Comparison of ENCODE assay signal across 27 mouse cellular contexts in genomic region chr3:9335580-9335979, GRCm38 (mm10).
"Had no signal": no experiment of that assay in that cellular context is flagged by ENCODE, and none has a peak within 500 bp of the region (broad histone marks: within the 10 kb centered on the region; RNA-seq: fewer than 3 reads in every experiment).

No protein-coding gene starts in this region.

- H3K36me3 ChIP-seq: embryonic facial prominence, embryonic 10.5 days; embryonic facial prominence, embryonic 12.5 days; embryonic facial prominence, embryonic 13.5 days; embryonic facial prominence, embryonic 15.5 days; forebrain, embryonic 10.5 days; forebrain, embryonic 12.5 days; forebrain, embryonic 15.5 days had no signal

- ATAC-seq: forebrain, embryonic 13.5 days; forebrain, embryonic 14.5 days had no signal

- H3K27ac ChIP-seq: embryonic facial prominence, embryonic 10.5 days; embryonic facial prominence, embryonic 12.5 days; embryonic facial prominence, embryonic 13.5 days; embryonic facial prominence, embryonic 15.5 days; forebrain, embryonic 10.5 days; forebrain, embryonic 12.5 days; forebrain, embryonic 13.5 days; forebrain, embryonic 15.5 days; gastrocnemius, adult 2 months; heart, adult 2 months had no signal

- H3K9me3 ChIP-seq: embryonic facial prominence, embryonic 10.5 days; embryonic facial prominence, embryonic 12.5 days; embryonic facial prominence, embryonic 13.5 days; embryonic facial prominence, embryonic 15.5 days; forebrain, embryonic 10.5 days; forebrain, embryonic 12.5 days; forebrain, embryonic 13.5 days; forebrain, embryonic 15.5 days had no signal

- H3K4me3 ChIP-seq: erythroblast, embryonic 14.5 days; forebrain, embryonic 12.5 days; forebrain, embryonic 13.5 days; forebrain, embryonic 15.5 days; heart, adult 2 months had no signal

- H3K9ac ChIP-seq: embryonic facial prominence, embryonic 12.5 days; embryonic facial prominence, embryonic 13.5 days; embryonic facial prominence, embryonic 15.5 days; forebrain, embryonic 12.5 days; forebrain, embryonic 13.5 days; forebrain, embryonic 15.5 days; forebrain, postnatal 0 days had no signal

- H3K27me3 ChIP-seq: embryonic facial prominence, embryonic 12.5 days; forebrain, embryonic 15.5 days had no signal

- DNase-seq: cerebellum, adult 2 months; cerebellum, adult 8-10 months; cerebellum, adult 9-10 months; cerebellum, adult 9-11 months; cerebellum, postnatal 10 days; cerebellum, postnatal 14 days; cerebellum, postnatal 25 days; cerebellum, postnatal 36 days; forebrain, postnatal 0 days; gastrocnemius, adult 2 months; gastrocnemius, postnatal 10 days; gastrocnemius, postnatal 14 days; gastrocnemius, postnatal 25 days; gastrocnemius, postnatal 36 days; heart, adult 11 months; heart, adult 18-20 months; heart, adult 2 months had no signal
